Mouse (Mus musculus) CH12.LX (cell line): ENCODE data around the gene Vps26a. TPM values are rescaled to one million over a fixed set of nuclear protein-coding genes. Genes with fewer than 3 reads are reported as not detected.
A peak's percentile ranks its signal among the peaks of the same experiment; 100 is the strongest.

Experiments
- DNase-seq: peaks from one replicate; pipeline ENCODE4 v3.0.0-alpha.2; 2013; ENCODE audit errors: extremely low read depth
- H3K27ac ChIP-seq: 2 replicates; pipeline ENCODE4 v1.5.1; 2012; ENCODE audit warnings: low read depth, mild to moderate bottlenecking, control low read depth, moderate library complexity; ENCODE audit not compliant: insufficient read depth
- H3K27me3 ChIP-seq: replicated peaks from 2 replicates; pipeline ENCODE3; 2012; ENCODE audit warnings: inconsistent platforms
- H3K36me3 ChIP-seq, 2 experiments: replicated peaks in 1 of 2; 2 replicates each; pipeline versions ENCODE3 to v1.6.1; 2012; ENCODE audit warnings: inconsistent platforms in 1 of 2, low read length in 1 of 2, mild to moderate bottlenecking in 1 of 2, mixed read lengths in 1 of 2, moderate library complexity in 1 of 2; ENCODE audit not compliant: control insufficient read depth in 1 of 2, insufficient read depth in 1 of 2
- H3K4me1 ChIP-seq, 2 experiments: 2 replicates each; pipeline ENCODE4 v1.6.1; 2012; ENCODE audit warnings: inconsistent platforms in 1 of 2, moderate library complexity in 1 of 2; ENCODE audit not compliant: insufficient read depth in 2 of 2, control insufficient read depth in 1 of 2
- H3K4me2 ChIP-seq: 2 replicates; pipeline ENCODE4 v1.6.1; 2012; ENCODE audit warnings: low read depth, mild to moderate bottlenecking, control low read depth; ENCODE audit not compliant: poor library complexity, insufficient read depth, severe bottlenecking
- H3K4me3 ChIP-seq, 3 experiments: fragments of 150-350 bp in 1 of 3; sonication (generic) in 1 of 3; replicated peaks in 1 of 3; 2 replicates each; pipeline versions ENCODE3 to v1.5.1; 2011 to 2012; ENCODE audit warnings: low read depth in 2 of 3, low read length in 2 of 3, mild to moderate bottlenecking in 2 of 3, moderate library complexity in 2 of 3, control low read depth in 1 of 3, improper control_type of control experiment in 1 of 3, inconsistent platforms in 1 of 3, mixed read lengths in 1 of 3; ENCODE audit not compliant: poor library complexity in 1 of 3
- H3K79me2 ChIP-seq: replicated peaks from 2 replicates; pipeline ENCODE4 v1.6.1; 2012; ENCODE audit warnings: mild to moderate bottlenecking, moderate library complexity; ENCODE audit not compliant: control insufficient read depth, poor library complexity, insufficient read depth, severe bottlenecking; ENCODE audit errors: extremely low read depth
- H3K9ac ChIP-seq: 2 replicates; pipeline ENCODE4 v1.6.1; 2012; ENCODE audit warnings: low read depth, mild to moderate bottlenecking, control low read depth, moderate library complexity; ENCODE audit not compliant: insufficient read depth
- H3K9me3 ChIP-seq: replicated peaks from 2 replicates; pipeline ENCODE3; 2012; ENCODE audit warnings: low read length, inconsistent platforms, mixed read lengths
- BHLHE40 ChIP-seq: IDR thresholded peaks from 2 replicates; pipeline ENCODE4 v1.6.1; 2011; ENCODE audit warnings: mild to moderate bottlenecking, low read depth, low read length, improper control_type of control experiment
- CHD1 ChIP-seq: IDR thresholded peaks from 2 replicates; pipeline ENCODE4 v1.6.1; 2012; ENCODE audit warnings: low read depth, low read length, improper control_type of control experiment, inconsistent platforms
- CHD2 ChIP-seq: IDR thresholded peaks from 2 replicates; pipeline ENCODE4 v1.6.1; 2011; ENCODE audit warnings: low read length, improper control_type of control experiment
- E2F4 ChIP-seq: IDR thresholded peaks from 2 replicates; pipeline ENCODE4 v1.6.1; 2011; ENCODE audit warnings: low read depth, low read length, improper control_type of control experiment; ENCODE audit not compliant: insufficient replicate concordance
- ELF1 ChIP-seq: IDR thresholded peaks from 2 replicates; pipeline ENCODE4 v1.6.1; 2014; ENCODE audit warnings: low read depth, mild to moderate bottlenecking, inconsistent platforms, low read length, improper control_type of control experiment
- EP300 ChIP-seq: IDR thresholded peaks from 2 replicates; pipeline ENCODE4 v1.6.1; 2011; ENCODE audit warnings: low read length, improper control_type of control experiment
- ETS1 ChIP-seq: conservative IDR thresholded peaks from 2 replicates; pipeline ENCODE4 v1.6.1; 2012; ENCODE audit warnings: low read depth, mild to moderate bottlenecking, inconsistent platforms, low read length, improper control_type of control experiment, moderate library complexity
- HCFC1 ChIP-seq: IDR thresholded peaks from 2 replicates; pipeline ENCODE4 v1.6.1; 2012; ENCODE audit warnings: low read depth, mild to moderate bottlenecking, inconsistent platforms, low read length, improper control_type of control experiment
- IRF4 ChIP-seq: IDR thresholded peaks from 2 replicates; pipeline ENCODE4 v1.6.1; 2014; ENCODE audit warnings: low read depth, mild to moderate bottlenecking, inconsistent platforms, low read length, improper control_type of control experiment
- JUN ChIP-seq: IDR thresholded peaks from 2 replicates; pipeline ENCODE4 v1.6.1; 2011; ENCODE audit warnings: low read depth, mild to moderate bottlenecking, low read length, improper control_type of control experiment, moderate library complexity; ENCODE audit not compliant: insufficient read depth
- JUND ChIP-seq: conservative IDR thresholded peaks from 2 replicates; pipeline ENCODE4 v1.6.1; 2011; ENCODE audit warnings: low read depth, low read length, improper control_type of control experiment
- KAT2A ChIP-seq: IDR thresholded peaks from 2 replicates; pipeline ENCODE4 v1.6.1; 2012; ENCODE audit warnings: low read length, improper control_type of control experiment, inconsistent platforms; ENCODE audit not compliant: insufficient replicate concordance
- MAFK ChIP-seq: IDR thresholded peaks from 2 replicates; pipeline ENCODE4 v1.6.1; 2011; ENCODE audit warnings: low read length, improper control_type of control experiment; ENCODE audit not compliant: insufficient replicate concordance
- MAX ChIP-seq: IDR thresholded peaks from 2 replicates; pipeline ENCODE4 v1.6.1; 2011; ENCODE audit warnings: low read length, improper control_type of control experiment
- MAZ ChIP-seq: IDR thresholded peaks from 2 replicates; pipeline ENCODE4 v1.6.1; 2012; ENCODE audit warnings: low read depth, mild to moderate bottlenecking, inconsistent platforms, low read length, improper control_type of control experiment, moderate library complexity
- MEF2A ChIP-seq: IDR thresholded peaks from 2 replicates; pipeline ENCODE4 v1.6.1; 2014; ENCODE audit warnings: low read depth, mild to moderate bottlenecking, inconsistent platforms, low read length, improper control_type of control experiment, borderline replicate concordance
- MXI1 ChIP-seq: IDR thresholded peaks from 2 replicates; pipeline ENCODE4 v1.6.1; 2011; ENCODE audit warnings: mild to moderate bottlenecking, low read depth, low read length, improper control_type of control experiment
- MYC ChIP-seq: IDR thresholded peaks from 2 replicates; pipeline ENCODE4 v1.6.1; 2011; ENCODE audit warnings: low read depth, mild to moderate bottlenecking, improper control_type of control experiment, low read length
- NELFE ChIP-seq: IDR thresholded peaks from 2 replicates; pipeline ENCODE4 v1.6.1; 2011; ENCODE audit warnings: low read depth, low read length, improper control_type of control experiment
- NRF1 ChIP-seq: IDR thresholded peaks from 2 replicates; pipeline ENCODE4 v1.6.1; 2014; ENCODE audit warnings: low read depth, mild to moderate bottlenecking, inconsistent platforms, low read length, improper control_type of control experiment, moderate library complexity
- PAX5 ChIP-seq: IDR thresholded peaks from 2 replicates; pipeline ENCODE4 v1.6.1; 2012; ENCODE audit warnings: low read length, inconsistent platforms, mixed read lengths
- POLR2A ChIP-seq: IDR thresholded peaks from 2 replicates; pipeline ENCODE4 v1.6.1; 2011; ENCODE audit warnings: low read depth, mild to moderate bottlenecking, improper control_type of control experiment, low read length
- POLR2AphosphoS2 ChIP-seq: IDR thresholded peaks from 2 replicates; pipeline ENCODE4 v1.6.1; 2011; ENCODE audit warnings: low read depth, low read length, improper control_type of control experiment
- RAD21 ChIP-seq: IDR thresholded peaks from 2 replicates; pipeline ENCODE4 v1.6.1; 2011; ENCODE audit warnings: low read depth, mild to moderate bottlenecking, low read length, improper control_type of control experiment, moderate library complexity
- RCOR1 ChIP-seq: conservative IDR thresholded peaks from 2 replicates; pipeline ENCODE4 v1.6.1; 2012; ENCODE audit warnings: low read depth, mild to moderate bottlenecking, inconsistent platforms, low read length, improper control_type of control experiment
- SIN3A ChIP-seq: IDR thresholded peaks from 2 replicates; pipeline ENCODE4 v1.6.1; 2012; ENCODE audit warnings: low read length, improper control_type of control experiment, inconsistent platforms
- SMC3 ChIP-seq: IDR thresholded peaks from 2 replicates; pipeline ENCODE4 v1.6.1; 2011; ENCODE audit warnings: low read depth, low read length, improper control_type of control experiment
- TBP ChIP-seq: conservative IDR thresholded peaks from 2 replicates; pipeline ENCODE4 v1.6.1; 2011; ENCODE audit warnings: low read depth, low read length, improper control_type of control experiment
- TCF12 ChIP-seq: IDR thresholded peaks from 2 replicates; pipeline ENCODE4 v1.6.1; 2014; ENCODE audit warnings: low read depth, mild to moderate bottlenecking, inconsistent platforms, low read length, improper control_type of control experiment
- UBTF ChIP-seq: IDR thresholded peaks from 2 replicates; pipeline ENCODE4 v1.6.1; 2012; ENCODE audit warnings: low read depth, mild to moderate bottlenecking, inconsistent platforms, low read length, improper control_type of control experiment, moderate library complexity
- USF1 ChIP-seq: IDR thresholded peaks from 2 replicates; pipeline ENCODE4 v1.6.1; 2014; ENCODE audit warnings: low read depth, mild to moderate bottlenecking, inconsistent platforms, low read length, improper control_type of control experiment
- USF2 ChIP-seq: conservative IDR thresholded peaks from 2 replicates; pipeline ENCODE4 v1.6.1; 2011; ENCODE audit warnings: low read depth, low read length, improper control_type of control experiment
- ZC3H11A ChIP-seq: IDR thresholded peaks from 2 replicates; pipeline ENCODE4 v1.6.1; 2012; ENCODE audit warnings: low read depth, mild to moderate bottlenecking, inconsistent platforms, low read length, improper control_type of control experiment
- ZKSCAN1 ChIP-seq: IDR thresholded peaks from 2 replicates; pipeline ENCODE4 v1.6.1; 2012; ENCODE audit warnings: low read depth, inconsistent platforms, low read length, improper control_type of control experiment, borderline replicate concordance
- ZMIZ1 ChIP-seq: IDR thresholded peaks from 2 replicates; pipeline ENCODE4 v1.6.1; 2012; ENCODE audit warnings: low read depth, mild to moderate bottlenecking, inconsistent platforms, low read length, improper control_type of control experiment
- ZNF384 ChIP-seq: IDR thresholded peaks from 2 replicates; pipeline ENCODE4 v1.6.1; 2012; ENCODE audit warnings: low read depth, low read length, improper control_type of control experiment, inconsistent platforms
- dilution Hi-C: fragments of 300-500 bp; cut with MboI; formaldehyde crosslinking; loops from 2 replicates; pipeline ENCODE4 v1.14.3; 2020; ENCODE audit warnings: low sequenced_read_pairs; ENCODE audit not compliant: extremely low pct_unique_long_range_greater_than_20kb, extremely low pct_ligation_motif_present
- in situ Hi-C: fragments of 300-500 bp; cut with MboI; formaldehyde crosslinking; loops from 3 replicates; pipeline ENCODE4 v1.14.3; 2019; ENCODE audit warnings: low sequenced_read_pairs, low pct_ligation_motif_present, low pct_unique_long_range_greater_than_20kb, mixed read lengths
- polyA plus RNA-seq: library from polyadenylated mRNA; unstranded; fragments of >175 nt; gene quantifications from 2 replicates; pipeline ENCODE4 v1.2.1, GENCODE M21; 2012; ENCODE audit warnings: low read depth; ENCODE audit not compliant: insufficient read length
- total RNA-seq, 2 experiments: library from RNA; depleted of rRNA; stranded (reverse); fragments of 300-350 nt in 1 of 2; fragments of >200 nt in 1 of 2; gene quantifications; 2 replicates each; pipeline ENCODE4 v1.2.3; 2012 to 2014

Vps26a gene
- total RNA-seq (2012; rRNA removed) = 14.2 and 17.1 TPM in 2 replicates
- 33.5 and 37.6 TPM in 2 replicates for total RNA-seq (2014; rRNA removed)
- 32.3 and 32.5 TPM in 2 replicates for polyA plus RNA-seq

GRCm38 (mm10) chr10:62486618-62487415 is at the start of gene Vps26a:
Gene Vps26a (minus strand): TSS chr10:62486805.
- in situ Hi-C loops = no loop called here
- peaks cover 7 to 17% of the 10 kb centered on the region in 2 experiments for H3K4me1 ChIP-seq
- dilution Hi-C loops = no loop called here

GRCm38 (mm10) chr10:62534509-62534908 is 47.9 kb upstream of the Vps26a start:
- DNase-seq = no peak
- peaks cover 7 to 8% of the 10 kb centered on the region in 2 experiments for H3K36me3 ChIP-seq
- no peaks in the 10 kb centered on the region for H3K79me2 ChIP-seq
- no peak for TF ChIP-seq JUND
- TF ChIP-seq ZKSCAN1 = no peak
- TF ChIP-seq USF1 = no peak
- no peak for TF ChIP-seq NELFE
- TF ChIP-seq NRF1 = no peak
- no peak for TF ChIP-seq MAX
- TF ChIP-seq UBTF = no peak
- no peak for TF ChIP-seq CHD2
- TF ChIP-seq BHLHE40 = no peak
- no peak for TF ChIP-seq ZC3H11A
- no peak for TF ChIP-seq MEF2A
- TF ChIP-seq USF2 = no peak
- TF ChIP-seq ZMIZ1 = no peak
- no peak for TF ChIP-seq RAD21
- no peak for TF ChIP-seq EP300
- no peak for TF ChIP-seq POLR2AphosphoS2
- H3K27me3 ChIP-seq = no peaks in the 10 kb centered on the region
- no peak overlapping the region for H3K9ac ChIP-seq
- H3K4me1 ChIP-seq = peaks cover 10 to 18% of the 10 kb centered on the region in 2 experiments; a peak in 3 of 4 replicates
- no peak overlapping the region for H3K4me2 ChIP-seq
- dilution Hi-C loops (no loop called here), in situ Hi-C loops (no loop called here)
- H3K4me3 ChIP-seq = no peak overlapping the region
- H3K9me3 ChIP-seq = no peaks in the 10 kb centered on the region
- no peak overlapping the region for H3K27ac ChIP-seq

More at GRCm38 (mm10) chr10:62486618-62487415, at the start of gene Vps26a:
- H3K79me2 ChIP-seq = peaks cover 25% of the 10 kb centered on the region
- TF ChIP-seq BHLHE40 (peak; percentile 96), E2F4 (0 out of 2 replicates have a peak, but pooled peaks have one; percentile 37), MXI1 (peak; percentile 87), ZKSCAN1 (no peak), MAZ (peak; percentile 82), ZC3H11A (no peak), ELF1 (peak; percentile 71), NELFE (no peak; the same call in 1 of the 2 replicates), CHD2 (peak; percentile 28; the same call in 1 of the 2 replicates), HCFC1 (peak; percentile 36; the same call in 1 of the 2 replicates), TCF12 (peak; percentile 37; the same call in 1 of the 2 replicates), PAX5 (no peak), KAT2A (peak; percentile 65; the same call in 1 of the 2 replicates), POLR2A (peak; percentile 61; the same call in 1 of the 2 replicates), SIN3A (peak; percentile 81), JUN (no peak), SMC3 (no peak), ETS1 (no peak), UBTF (no peak), EP300 (no peak; the same call in 1 of the 2 replicates), RCOR1 (0 out of 2 replicates have a peak, but pooled peaks have one; percentile 25), MAFK (no peak), MYC (peak; percentile 57; the same call in 1 of the 2 replicates), MEF2A (0 out of 2 replicates have a peak, but pooled peaks have one; percentile 42), MAX (peak; percentile 97), ZMIZ1 (peak; percentile 42; the same call in 1 of the 2 replicates), NRF1 (peak; percentile 47; the same call in 1 of the 2 replicates), CHD1 (no peak), USF2 (peak; percentile 96), USF1 (peak; percentile 93), JUND (no peak), RAD21 (no peak), IRF4 (peak; percentile 6; the same call in 1 of the 2 replicates), TBP (0 out of 2 replicates have a peak, but pooled peaks have one; percentile 8), ZNF384 (no peak)
- peak within 1 kb of the TSS; percentile 37; the same call in 1 of the 2 replicates for H3K27ac ChIP-seq
- peak within 1 kb of the TSS; percentile 54 for H3K9ac ChIP-seq
- peak; percentile 98 for DNase-seq
- H3K4me2 ChIP-seq = peak within 1 kb of the TSS; percentile 98
- no peaks in the 10 kb centered on the region for H3K27me3 ChIP-seq
- H3K9me3 ChIP-seq = no peaks in the 10 kb centered on the region
- peaks cover 0 to 4% of the 10 kb centered on the region in 2 experiments for H3K36me3 ChIP-seq
- H3K4me3 ChIP-seq = peak within 1 kb of the TSS; percentile 84 to 89 (median 88)
